Mouse (Mus musculus): Measurements from ENCODE around the gene Erc1.

DNA sequence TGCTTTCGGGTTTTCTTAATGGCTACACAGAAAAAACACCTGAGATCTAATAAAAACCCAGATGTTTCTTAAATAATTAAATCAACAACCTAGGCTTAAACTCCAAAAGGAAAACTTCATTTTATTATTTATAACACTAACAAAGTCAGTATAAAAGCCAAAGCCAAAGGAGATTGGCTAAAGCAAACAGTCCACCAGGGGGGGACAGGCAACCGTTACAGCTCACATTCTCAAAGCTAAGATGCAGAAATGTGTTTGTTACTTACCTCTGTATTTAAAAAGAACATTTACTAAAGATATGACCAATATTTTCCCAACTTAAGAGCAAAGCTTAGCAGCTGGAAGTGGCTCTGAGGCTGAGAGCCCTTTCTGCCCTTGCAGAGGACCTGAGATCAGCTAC is 89.5 kb downstream of the Erc1 start:
- no peak for TF ChIP-seq POLR2A (IDR thresholded peaks at IDR 0.05; ENCODE audit: borderline replicate concordance, extremely low read depth, low read depth, low read length)
- TF ChIP-seq CTCF (IDR thresholded peaks at IDR 0.05; ENCODE audit: insufficient read depth, low read length) = no peak

Data from lung, adult 2 months (tissue).